Mouse (Mus musculus): ENCODE data around the gene Zfp12.
A peak's percentile ranks its signal among the peaks of the same experiment; 100 is the strongest.
"Not testable (repeated sequence)": the region's sequence is repeated elsewhere in the genome, so short reads cannot be mapped to it uniquely, and the experiment has no call there.

Zfp12 gene

GRCm38 (mm10) chr5:143235028-143235693 lies at the start of gene Zfp12:
Gene Zfp12, plus strand, starts transcription at chr5:143235163.
- DNase-seq, result peak; percentile 94 to 97

DNA sequence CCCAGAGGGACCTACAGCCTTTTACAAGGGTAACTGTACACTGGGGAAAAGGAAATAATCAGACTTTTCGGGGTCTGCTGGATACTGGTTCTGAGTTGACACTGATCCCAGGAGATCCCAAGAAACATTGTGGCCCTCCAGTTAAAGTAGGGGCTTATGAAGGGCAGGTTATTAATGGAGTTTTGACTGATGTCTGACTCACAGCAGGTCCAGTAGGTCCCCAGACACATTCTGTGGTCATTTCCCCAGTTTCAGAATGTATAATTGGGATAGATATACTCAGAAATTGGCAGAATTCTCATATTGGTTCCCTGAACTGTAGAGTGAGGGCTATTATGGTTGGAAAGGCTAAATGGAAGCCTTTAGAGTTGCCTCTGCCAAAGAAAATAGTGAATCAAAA lies 46.9 kb upstream of the Zfp12 start:
- DNase-seq, result not testable (repeated sequence)

GRCm38 (mm10) chr5:143192806-143193205 lies 42.2 kb upstream of the Zfp12 start:
- DNase-seq, result no peak

DNA sequence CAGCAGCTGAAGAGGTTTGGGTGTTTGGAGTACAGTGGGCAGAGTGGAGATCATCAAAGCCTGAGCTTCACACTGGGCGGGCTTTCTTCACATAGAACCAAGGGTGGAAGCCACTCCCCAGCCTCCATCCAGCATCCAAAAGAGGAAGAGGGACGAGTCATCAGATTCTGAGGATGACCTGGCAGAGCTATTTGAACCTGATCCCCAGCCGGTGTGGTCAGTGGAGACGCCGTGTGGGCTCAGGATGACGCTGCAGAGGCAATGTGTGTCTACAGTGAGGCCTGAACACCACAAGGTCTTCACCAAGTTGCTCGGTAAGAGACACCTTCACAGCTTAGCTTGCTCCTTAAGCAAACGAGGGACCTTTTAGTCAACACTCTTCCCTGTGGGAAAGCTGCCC lies 40.2 kb upstream of the Zfp12 start:
- DNase-seq, result not testable (repeated sequence)

- no peak for DNase-seq
These were observed 39.8 kb upstream of the Zfp12 start for GRCm38 (mm10) chr5:143195166-143195565.

DNA sequence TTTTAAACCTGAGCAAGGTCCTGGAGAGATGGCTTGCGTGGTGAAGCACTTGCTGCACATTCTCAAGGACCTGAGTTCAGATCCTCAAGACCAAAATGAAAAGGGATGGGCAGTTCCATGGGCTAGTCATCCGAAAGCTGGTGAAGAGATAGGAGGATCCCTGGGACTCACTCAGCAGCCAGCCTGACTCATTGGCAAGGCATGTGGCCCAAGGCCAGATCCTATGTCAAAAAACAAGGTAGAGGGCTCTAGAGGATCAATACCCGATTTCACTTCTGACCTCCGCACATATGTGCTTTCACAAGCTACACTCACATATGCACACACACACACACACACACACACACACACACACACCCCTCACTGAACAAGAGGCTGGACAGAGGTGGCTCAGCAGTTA lies 38.5 kb upstream of the Zfp12 start:
- DNase-seq, result no peak

DNA sequence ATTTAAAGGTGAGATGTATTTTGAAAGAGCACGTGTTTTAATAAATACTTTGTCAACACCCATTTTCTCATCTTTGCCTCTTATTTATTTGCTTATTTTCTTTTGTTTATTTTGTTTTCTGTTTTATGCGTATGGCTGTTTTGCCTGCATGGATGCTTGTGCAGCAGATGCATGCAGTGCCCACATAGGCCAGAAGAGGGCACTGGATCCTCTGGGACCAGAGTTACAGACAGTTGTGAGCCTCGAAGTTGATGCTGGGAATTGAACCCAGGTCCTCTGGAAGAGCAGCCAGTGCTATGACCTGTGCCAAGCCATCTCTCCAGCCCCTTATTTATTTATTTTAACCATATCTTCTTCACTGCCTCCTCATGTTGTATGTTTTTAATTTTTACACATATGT lies 29.9 kb upstream of the Zfp12 start:
- peak in 1 of 2 experiments; percentile 18 for DNase-seq

DNA sequence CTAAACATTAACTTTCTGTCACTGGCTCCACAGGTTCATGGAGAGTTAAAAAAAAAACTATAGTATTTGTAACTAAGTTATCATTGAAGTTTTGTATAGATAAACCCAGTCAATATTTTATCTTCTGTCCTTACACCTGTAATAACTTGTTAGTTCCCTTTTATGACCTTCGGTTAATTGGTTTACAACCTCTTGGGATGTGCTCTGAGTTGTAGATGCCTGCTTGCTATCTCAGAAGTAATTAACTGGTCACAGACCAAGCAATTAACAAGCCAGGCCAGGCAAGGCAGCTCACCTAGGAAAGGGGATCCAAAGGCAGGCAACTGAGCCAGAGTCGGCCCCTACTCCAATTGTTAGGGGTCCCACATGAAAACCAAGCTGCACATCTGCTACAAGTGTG lies 21.1 kb upstream of the Zfp12 start:
- DNase-seq, result no peak

DNA sequence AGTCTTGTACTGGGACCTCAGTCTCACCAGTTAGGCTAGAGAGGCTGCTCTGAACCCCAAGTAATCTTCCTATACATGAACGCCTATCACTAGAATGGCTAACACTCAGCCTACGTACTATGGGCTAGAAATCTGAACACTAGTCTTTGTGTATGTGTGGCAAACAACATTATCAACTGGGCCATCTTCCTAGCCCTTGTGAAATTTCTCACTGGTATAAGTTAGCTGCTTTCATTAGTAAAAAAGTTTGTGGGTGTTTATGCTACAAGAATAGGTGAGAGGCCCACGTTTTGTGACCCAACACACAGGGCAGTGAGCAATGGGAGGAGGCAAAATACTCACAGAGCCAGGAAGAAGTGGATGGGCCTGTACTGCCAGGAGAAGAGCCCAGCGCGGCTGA lies 14.0 kb upstream of the Zfp12 start:
- no peak for DNase-seq

DNA sequence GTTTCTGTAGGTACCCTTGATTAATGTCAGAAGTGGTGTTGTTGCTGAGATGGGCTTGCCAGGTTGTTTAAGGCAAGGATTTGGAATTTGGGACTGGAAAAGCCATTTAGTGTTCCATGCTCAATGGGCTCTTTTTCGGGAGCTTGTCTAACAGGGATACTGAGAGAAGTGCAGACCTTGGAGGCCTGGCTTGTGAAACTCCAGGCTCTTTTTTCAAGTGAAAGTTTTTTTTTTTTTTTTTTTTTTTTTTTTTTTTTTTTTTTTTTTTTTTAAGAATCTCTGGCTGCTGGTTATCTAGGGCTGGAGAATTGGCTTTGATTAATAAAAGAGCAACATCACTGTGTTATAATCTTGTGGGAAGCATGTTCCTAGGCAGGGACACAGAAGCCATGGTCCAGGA lies 12.7 kb upstream of the Zfp12 start:
- no peak for DNase-seq

- DNase-seq, result no peak
These were observed 8.2 kb upstream of the Zfp12 start, which contains the start of gene Spdye4a for GRCm38 (mm10) chr5:143226790-143227189. Gene Spdye4a, minus strand, starts transcription at chr5:143226890.

- no peak for DNase-seq
These were observed 1.1 kb downstream of the Zfp12 start for GRCm38 (mm10) chr5:143236036-143236435.

GRCm38 (mm10) chr5:143244926-143245325 lies 10.0 kb downstream of the Zfp12 start:
- no peak for DNase-seq

GRCm38 (mm10) chr5:143252039-143252438 lies 17.1 kb downstream of the Zfp12 start:
- DNase-seq, result no peak

DNA sequence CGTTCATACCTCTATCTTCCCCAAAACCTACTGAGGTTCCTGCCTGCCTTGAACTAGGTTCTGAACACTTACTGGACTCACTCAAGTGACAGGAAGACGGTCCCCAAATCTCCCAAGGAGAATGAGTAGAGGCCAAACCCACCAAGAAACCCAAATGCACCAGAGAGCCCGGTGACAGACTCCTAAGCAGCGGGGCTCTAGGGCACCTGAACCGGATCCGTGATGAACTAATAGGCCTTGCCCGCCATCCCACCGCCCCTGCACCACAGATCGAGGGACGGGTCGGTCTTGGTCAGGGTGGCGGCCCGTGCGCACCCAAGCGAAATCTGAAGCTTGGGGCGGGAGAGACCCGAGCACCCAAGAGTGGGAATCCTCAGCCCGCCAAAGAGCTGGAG lies 17.8 kb downstream of the Zfp12 start:
- DNase-seq, result no peak

GRCm38 (mm10) chr5:143253186-143253880 lies 18.4 kb downstream of the Zfp12 start:
- peak; percentile 68 to 74 for DNase-seq

DNA sequence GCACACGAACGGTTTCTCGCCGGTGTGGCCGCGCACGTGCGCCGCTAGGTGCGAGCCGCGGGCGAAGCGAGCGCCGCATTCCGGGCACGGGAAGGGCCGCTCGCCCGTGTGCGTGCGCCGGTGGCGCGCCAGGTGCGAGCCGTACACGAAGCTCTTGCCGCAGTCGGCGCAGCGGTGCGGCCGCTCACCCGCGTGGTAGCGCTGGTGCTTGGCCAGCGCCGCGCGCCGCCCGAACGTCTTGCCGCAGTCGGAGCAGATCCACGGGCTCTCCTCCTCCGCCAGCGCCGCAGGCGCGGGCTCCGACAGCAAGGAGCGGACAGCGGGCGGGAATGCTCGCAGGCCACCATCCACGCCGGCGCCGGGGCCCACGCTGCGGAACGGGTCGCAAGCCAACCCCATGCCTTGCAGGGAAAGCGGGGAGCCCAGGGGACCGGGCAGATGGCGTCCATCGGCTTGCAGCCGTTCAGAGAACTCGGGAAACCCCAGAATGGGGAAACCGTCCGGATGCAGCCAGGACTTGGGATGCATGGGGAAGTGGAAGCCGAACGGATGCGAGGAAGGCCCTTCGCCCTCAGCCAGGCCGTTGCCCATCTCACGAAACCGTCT lies 19.0 kb downstream of the Zfp12 start:
- DNase-seq, result peak; percentile 70 to 76

GRCm38 (mm10) chr5:143254487-143255130 lies 19.6 kb downstream of the Zfp12 start:
- peak; percentile 62 to 63 for DNase-seq

- no peak for DNase-seq
These were observed 20.2 kb downstream of the Zfp12 start for GRCm38 (mm10) chr5:143255131-143255519.

- no peak for DNase-seq
These were observed 20.8 kb downstream of the Zfp12 start for GRCm38 (mm10) chr5:143255802-143256201.

DNA sequence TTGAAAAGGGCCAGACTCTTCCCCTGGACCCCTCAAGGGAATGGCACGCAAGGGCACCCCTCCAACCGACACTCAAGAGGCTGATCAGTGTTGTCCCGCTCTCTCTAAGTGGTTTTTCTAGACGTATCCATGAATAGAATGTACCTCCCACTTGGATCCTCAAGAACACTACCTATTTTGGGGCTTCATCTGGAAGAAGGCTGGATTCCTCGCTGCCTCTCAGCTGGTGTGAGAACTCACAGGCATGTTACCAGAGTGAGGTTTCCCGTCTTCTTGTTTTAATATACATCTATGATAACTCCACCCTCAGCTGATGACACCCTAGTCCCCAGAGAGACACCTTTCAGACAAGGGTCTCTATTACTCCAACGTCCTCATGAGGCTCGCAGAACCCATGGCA lies 26.7 kb downstream of the Zfp12 start:
- DNase-seq, result no peak

GRCm38 (mm10) chr5:143264689-143265088 lies 29.7 kb downstream of the Zfp12 start:
- DNase-seq, result peak in 1 of 2 experiments; percentile 58

DNA sequence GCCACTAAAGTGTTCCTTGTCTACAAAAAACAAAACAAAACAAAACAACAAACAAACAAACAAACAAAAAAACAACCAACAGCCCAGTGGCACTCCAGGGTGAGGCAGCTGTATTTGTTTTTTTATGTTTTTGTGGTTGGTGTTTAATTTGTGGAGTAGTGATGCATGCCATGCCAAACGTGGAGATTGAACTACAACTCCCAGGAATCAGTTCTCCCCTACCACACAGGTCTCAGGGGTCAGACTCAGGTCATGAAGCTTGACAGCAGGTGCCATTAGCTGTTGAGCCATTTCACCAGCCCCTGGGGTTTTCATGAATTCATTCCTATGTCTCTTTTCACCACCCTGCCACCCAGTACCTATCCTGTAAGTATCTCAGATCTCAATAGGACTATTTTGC lies 30.4 kb downstream of the Zfp12 start:
- no peak for DNase-seq

DNA sequence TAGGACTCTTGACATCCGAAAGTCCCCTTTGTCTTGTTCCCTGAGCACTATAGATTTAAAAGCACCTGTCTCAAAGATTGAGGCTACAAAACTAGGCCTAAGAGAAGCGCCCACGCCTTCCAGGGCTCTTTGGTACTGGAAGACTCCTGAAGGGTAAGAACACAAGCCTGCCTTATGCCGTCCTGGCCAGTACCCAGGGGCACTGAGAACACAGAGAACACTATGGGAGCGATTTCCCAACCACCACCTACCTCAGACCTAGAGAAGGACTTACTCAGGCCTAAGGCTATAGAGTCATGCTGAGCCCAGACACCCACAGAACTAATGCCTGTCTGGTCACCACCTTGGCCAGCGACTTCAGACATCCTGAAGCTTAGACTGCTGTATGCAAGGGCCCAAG lies 31.8 kb downstream of the Zfp12 start:
- no peak for DNase-seq
